Mouse (Mus musculus): ENCODE data around the gene Grip2. TPM values are rescaled to one million over a fixed set of nuclear protein-coding genes. Genes with fewer than 3 reads are reported as not detected.

Gene Grip2
- 1 to 10 TPM; 4.5 to 5.2 TPM for total RNA-seq (2021)
- long read RNA-seq, experiment 1, partial matches to known transcripts: 1 of 14 reads
- long read RNA-seq, experiment 1, other reads (novel, unspliced or antisense): 13 of 14 reads
- long read RNA-seq, experiment 2, full-length matches to known transcripts: 1 of 9 reads
- long read RNA-seq, experiment 2, partial matches to known transcripts: 3 of 9 reads
- long read RNA-seq, experiment 2, other reads (novel, unspliced or antisense): 5 of 9 reads

DNA sequence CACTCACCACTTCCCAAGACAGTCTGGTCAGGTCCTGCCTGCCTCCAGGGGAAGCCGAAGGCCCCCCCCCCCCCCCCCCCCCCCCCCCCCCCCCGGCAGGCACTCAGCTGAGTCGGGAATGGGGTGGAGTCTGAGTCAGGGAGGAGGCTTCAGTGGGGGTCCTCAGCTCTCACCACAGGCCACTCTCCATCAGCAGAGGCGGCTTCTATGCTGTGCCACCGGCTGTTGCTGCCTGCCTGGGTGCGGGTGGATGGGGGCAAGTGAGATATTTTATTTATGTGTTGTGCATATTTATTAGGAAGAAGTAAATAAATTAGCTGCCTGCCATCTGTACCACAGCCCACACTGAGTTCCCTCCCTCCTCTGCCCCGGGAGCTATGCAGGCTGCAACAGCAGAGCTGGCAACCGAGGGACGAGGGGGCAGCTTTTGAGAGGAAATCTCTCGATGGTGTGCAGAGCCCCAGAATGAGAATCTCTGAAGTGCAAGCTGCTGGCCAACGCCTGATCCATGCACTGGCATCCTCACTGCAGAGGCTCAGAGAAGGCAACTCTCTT lies at the start of gene Grip2:
TSS of gene Grip2 (minus strand) at position 235 of the 555 bp plus-strand sequence.
- DNase-seq: no peak
- no peak for TF ChIP-seq CTCF (IDR thresholded peaks at IDR 0.05)
- Histone ChIP-seq H3K4me3 (no peak within 1 kb of the TSS), H3K27ac (no peak within 1 kb of the TSS)
- intact Hi-C loops (cut with DNase I): no loop called here

- intact Hi-C loops (cut with DNase I): no loop called here
- H3K4me3 ChIP-seq: no peak overlapping the region
- TF ChIP-seq CTCF (IDR thresholded peaks at IDR 0.05): no peak
- no peak for DNase-seq
- H3K27ac ChIP-seq: no peak overlapping the region
Measured at GRCm38 (mm10) chr6:91872781-91873180, 45.7 kb upstream of the Grip2 start.

- H3K4me3 ChIP-seq: no peak overlapping the region
- H3K27ac ChIP-seq: no peak overlapping the region
- intact Hi-C loops (cut with DNase I): no loop called here
- no peak for DNase-seq
- TF ChIP-seq CTCF (IDR thresholded peaks at IDR 0.05): no peak
Measured at GRCm38 (mm10) chr6:91868091-91868490, 41.0 kb upstream of the Grip2 start.

DNA sequence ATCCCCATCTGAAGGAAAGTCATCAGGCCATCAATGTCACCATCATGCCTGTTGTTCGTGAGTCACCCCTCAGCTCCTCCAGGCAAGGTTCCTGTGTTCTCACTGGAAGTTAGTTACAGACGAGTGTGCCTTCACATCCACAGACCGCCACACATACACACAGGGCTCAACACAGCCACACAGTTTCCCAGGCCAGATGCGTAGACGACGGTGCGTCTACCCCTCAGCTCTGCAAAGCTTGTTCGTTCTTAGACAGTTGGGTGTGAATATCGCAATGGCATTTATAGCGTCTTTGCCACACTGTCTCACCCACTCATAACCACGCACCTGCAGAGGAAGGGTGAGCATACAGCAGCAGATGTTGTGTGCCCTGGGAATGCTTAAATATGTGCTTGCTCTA lies 38.6 kb upstream of the Grip2 start:
- intact Hi-C loops (cut with DNase I): no loop called here
- DNase-seq: no peak
- no peak for TF ChIP-seq CTCF (IDR thresholded peaks at IDR 0.05)
- Histone ChIP-seq H3K4me3 (no peak overlapping the region), H3K27ac (no peak overlapping the region)

DNA sequence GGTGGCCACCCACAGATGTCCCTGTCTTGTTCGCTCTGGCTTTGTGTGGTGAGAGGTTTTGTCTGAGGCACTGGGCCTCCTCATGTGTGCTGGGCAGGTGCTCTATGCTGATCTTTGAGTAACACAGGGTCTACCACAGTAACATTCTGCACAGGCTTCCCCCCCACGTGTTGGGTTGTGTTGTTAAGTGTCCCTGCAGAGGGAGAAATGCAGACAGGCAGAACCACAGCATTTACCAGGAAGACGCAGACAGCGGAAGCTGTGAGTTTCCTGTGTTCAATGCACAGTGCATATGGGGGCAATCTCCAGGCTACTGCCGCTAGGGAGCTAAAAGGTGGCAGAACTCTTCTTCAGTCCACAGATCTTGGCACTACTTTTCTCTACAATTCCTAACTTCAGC lies 37.5 kb upstream of the Grip2 start:
- intact Hi-C loops (cut with DNase I): loop anchor here (5.0 kb wide), 1 partner anchor 52 kb away; no protein-coding TSS in a partner anchor
- no peak overlapping the region for H3K27ac ChIP-seq
- no peak for DNase-seq
- TF ChIP-seq CTCF (IDR thresholded peaks at IDR 0.05): no peak
- H3K4me3 ChIP-seq: no peak overlapping the region

DNA sequence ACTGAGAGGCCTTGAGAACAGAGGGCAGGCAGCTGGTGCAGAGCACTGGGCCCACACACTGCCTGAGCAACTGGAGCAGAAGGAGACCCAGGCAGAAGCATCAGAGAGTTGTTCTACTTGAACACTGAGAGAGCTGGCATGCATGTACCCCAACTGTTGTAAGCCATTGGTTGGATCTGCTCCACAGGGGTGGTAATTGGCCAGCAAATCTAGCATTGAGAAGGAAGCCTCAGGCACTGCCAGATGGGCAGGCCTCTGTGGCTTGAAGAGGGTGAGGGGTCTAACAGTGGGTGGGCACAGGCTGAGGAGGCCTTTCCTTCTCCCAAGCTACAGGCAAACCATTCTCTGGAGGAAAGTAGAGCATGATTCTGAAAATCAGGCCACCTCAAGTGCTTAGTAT lies 35.8 kb upstream of the Grip2 start:
- intact Hi-C loops (cut with DNase I): loop anchor here (5.0 kb wide), 1 partner anchor 51 kb away; no protein-coding TSS in a partner anchor
- no peak for DNase-seq

GRCm38 (mm10) chr6:91858339-91858738 lies 31.3 kb upstream of the Grip2 start:
- no peak overlapping the region for H3K27ac ChIP-seq
- TF ChIP-seq CTCF (IDR thresholded peaks at IDR 0.05): no peak
- H3K4me3 ChIP-seq: peak overlapping the region; percentile 37
- intact Hi-C loops (cut with DNase I): no loop called here
- DNase-seq: no peak

More for the DNA sequence above, 35.8 kb upstream of the Grip2 start:
- no peak for TF ChIP-seq CTCF (IDR thresholded peaks at IDR 0.05)
- Histone ChIP-seq H3K27ac (no peak overlapping the region), H3K4me3 (no peak overlapping the region)

- peak; percentile 77 for TF ChIP-seq CTCF (IDR thresholded peaks at IDR 0.05)
- Histone ChIP-seq H3K27ac (no peak overlapping the region), H3K4me3 (no peak overlapping the region)
- intact Hi-C loops (cut with DNase I): loop anchor here (1.0 kb wide), 1 partner anchor 76 kb away; no protein-coding TSS in a partner anchor
- DNase-seq: peak; percentile 36
Measured at GRCm38 (mm10) chr6:91852550-91852949, 25.5 kb upstream of the Grip2 start.

DNA sequence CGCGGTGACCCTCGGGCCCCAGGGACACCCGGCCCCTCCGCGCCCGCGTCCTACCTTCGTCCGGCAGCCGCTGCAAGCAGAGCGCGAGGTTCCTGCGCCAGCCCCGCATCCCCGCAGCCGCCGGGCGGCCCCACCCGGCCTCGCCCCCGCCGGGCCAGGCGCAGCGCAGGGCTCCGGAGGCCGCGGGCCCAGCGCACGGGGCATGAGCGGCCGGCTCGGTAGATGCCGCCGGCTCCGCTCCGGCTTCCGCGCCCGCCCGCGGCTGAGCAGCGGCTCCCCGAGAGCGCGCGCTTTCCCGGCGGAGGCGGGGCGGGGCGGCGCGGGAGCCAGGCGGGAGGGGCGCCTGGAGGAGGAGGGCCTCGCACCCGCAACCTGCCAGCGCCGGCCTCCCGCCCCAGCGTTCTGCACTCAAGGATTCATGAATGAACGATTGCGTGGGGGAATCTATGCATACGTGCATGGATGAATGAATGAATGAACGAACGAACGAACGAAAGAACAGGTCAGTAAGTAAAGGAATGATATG lies 16.6 kb upstream of the Grip2 start:
- no peak for DNase-seq
- Histone ChIP-seq H3K27ac (no peak overlapping the region), H3K4me3 (peak overlapping the region; percentile 55)
- intact Hi-C loops (cut with DNase I): no loop called here
- no peak for TF ChIP-seq CTCF (IDR thresholded peaks at IDR 0.05)

- intact Hi-C loops (cut with DNase I): no loop called here
Measured at GRCm38 (mm10) chr6:91842897-91843627, 16.0 kb upstream of the Grip2 start.

DNA sequence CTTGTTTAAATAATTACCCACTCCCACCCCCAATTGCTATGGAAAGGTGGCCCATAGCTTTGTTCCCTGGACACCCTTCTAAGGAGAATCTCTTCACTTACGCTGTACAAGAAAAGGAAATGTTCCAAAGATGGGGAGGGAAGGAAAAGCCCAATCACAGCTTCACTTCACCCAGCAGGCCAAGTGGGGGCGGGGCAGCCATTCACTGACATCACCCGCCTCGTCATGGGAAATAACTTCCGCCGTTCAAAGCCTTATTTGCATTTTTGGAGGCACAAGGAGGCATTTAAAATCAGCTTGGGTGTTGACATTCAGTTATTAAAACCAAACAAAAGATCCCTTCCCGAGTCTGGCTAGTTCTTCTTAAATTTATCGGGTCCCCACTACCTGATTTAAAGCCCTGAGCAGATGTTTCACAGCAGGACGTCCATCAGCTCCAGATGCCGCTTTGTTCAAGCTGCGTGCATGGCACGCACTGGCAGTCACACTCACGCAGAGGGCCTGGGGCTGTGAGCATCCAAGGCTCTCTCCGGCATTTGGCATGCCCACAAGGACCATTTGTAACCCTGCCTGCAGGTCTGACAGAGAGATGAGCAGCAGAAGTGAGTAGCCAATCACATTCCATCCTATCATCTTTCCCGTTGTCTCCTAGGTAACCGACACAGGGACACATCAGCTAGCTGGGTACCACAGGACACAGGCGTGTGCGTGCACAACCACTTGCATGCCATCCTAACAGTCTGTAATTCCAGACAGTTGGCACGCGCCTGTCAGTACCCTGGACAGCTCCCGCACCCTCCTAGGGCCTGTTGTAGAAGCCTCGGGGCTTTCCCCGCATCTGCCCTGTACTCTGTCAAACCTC lies 12.2 kb upstream of the Grip2 start:
- no peak overlapping the region for H3K4me3 ChIP-seq
- no peak overlapping the region for H3K27ac ChIP-seq
- intact Hi-C loops (cut with DNase I): no loop called here
- no peak for TF ChIP-seq CTCF (IDR thresholded peaks at IDR 0.05)
- DNase-seq: peak; percentile 77

More at GRCm38 (mm10) chr6:91842897-91843627, 16.0 kb upstream of the Grip2 start:
- H3K4me3 ChIP-seq: peak overlapping the region; percentile 55
- TF ChIP-seq CTCF (IDR thresholded peaks at IDR 0.05): peak; percentile 10; the same call in 1 of the 2 replicates
- no peak for DNase-seq
- no peak overlapping the region for H3K27ac ChIP-seq

GRCm38 (mm10) chr6:91832863-91833440 lies 5.9 kb upstream of the Grip2 start:
- intact Hi-C loops (cut with DNase I): no loop called here
- no peak overlapping the region for H3K27ac ChIP-seq

More at GRCm38 (mm10) chr6:91832863-91833440, 5.9 kb upstream of the Grip2 start:
- H3K4me3 ChIP-seq: no peak overlapping the region
- no peak for TF ChIP-seq CTCF (IDR thresholded peaks at IDR 0.05)
- DNase-seq: no peak
